Mouse (Mus musculus): ENCODE measurements around the gene Zrsr1.

DNA sequence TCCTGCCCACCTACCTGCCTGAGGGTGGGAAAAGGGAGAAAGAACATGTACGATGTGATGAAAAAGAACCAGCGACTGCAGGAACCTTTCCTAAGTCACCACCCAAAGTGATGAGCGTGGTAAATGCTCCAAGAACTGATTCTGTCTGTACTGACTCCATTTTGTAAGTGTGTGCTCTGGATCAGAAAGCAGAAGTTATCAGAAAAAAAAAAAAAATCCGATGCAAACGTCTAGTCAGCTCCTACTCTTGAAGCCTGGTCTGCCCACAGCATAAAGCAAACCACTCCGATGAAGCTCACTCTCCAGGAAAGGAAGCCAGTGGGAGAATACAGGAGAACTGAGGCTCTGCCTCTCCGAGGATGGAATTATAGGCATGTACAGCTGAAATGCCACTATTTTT, 19.1 kb upstream of the Zrsr1 start:
- TF ChIP-seq POLR2A (IDR thresholded peaks at IDR 0.05; ENCODE audit: control insufficient read depth in 1 of 2, insufficient read depth in 1 of 2, low read depth in 1 of 2, low read length in 2 of 2, poor library complexity in 1 of 2) (no peak), JUND (IDR thresholded peaks at IDR 0.05; ENCODE audit: low read depth, low read length) (no peak), ZNF384 (IDR thresholded peaks at IDR 0.05; ENCODE audit: low read depth, low read length) (peak; percentile 60), E2F4 (IDR thresholded peaks at IDR 0.05; ENCODE audit: borderline replicate concordance, low read depth, low read length) (no peak), TCF12 (IDR thresholded peaks at IDR 0.05; ENCODE audit: low read depth, low read length) (no peak), USF1 (IDR thresholded peaks at IDR 0.05; ENCODE audit: low read depth, low read length) (no peak), ELF1 (IDR thresholded peaks at IDR 0.05; ENCODE audit: low read depth, low read length) (no peak), CTCF (IDR thresholded peaks at IDR 0.05 in 2 of 3, conservative IDR thresholded peaks at IDR 0.05 in 1 of 3; ENCODE audit: control insufficient read depth in 1 of 3, insufficient read depth in 1 of 3, low read depth in 2 of 3, low read length in 3 of 3, poor library complexity in 1 of 3, severe bottlenecking in 1 of 3) (no peak), POLR2AphosphoS5 (IDR thresholded peaks at IDR 0.05; ENCODE audit: borderline replicate concordance, low read depth, low read length) (no peak), CHD2 (IDR thresholded peaks at IDR 0.05; ENCODE audit: low read length) (no peak), GATA1 (IDR thresholded peaks at IDR 0.05; ENCODE audit: low read depth, low read length) (no peak)

All from MEL (cell line).